Mouse (Mus musculus): ENCODE measurements around the gene Pdgfra. TPM values are rescaled to one million over a fixed set of nuclear protein-coding genes. Genes with fewer than 3 reads are reported as not detected.

Pdgfra gene
- polyA plus RNA-seq, 1 experiment from 2014 or later = 7.6 TPM

DNA sequence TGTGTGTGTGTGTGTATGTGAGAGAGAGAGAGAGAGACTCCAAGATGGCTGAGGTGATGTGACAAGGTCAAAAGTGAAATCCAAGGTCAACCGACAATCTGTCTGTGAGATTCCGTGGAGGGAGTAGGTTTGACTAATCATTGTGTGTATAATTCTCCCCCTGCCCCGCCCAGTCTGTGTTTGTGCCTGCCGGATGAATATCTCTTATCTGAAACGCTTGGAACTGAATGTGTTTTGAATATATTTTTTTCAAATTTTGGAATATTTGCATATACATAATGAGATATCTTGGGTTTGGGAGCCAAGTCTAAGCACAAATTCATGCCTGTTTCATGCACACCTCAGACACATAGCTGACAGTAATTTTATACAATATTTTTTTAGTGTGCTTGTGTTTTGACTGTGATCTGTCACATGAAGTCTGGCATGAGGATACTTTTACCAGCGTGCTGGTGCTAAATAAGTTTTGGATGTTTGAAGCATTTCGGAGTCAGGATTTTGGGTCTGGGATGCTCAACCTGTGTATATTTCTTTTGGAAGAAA is 32.7 kb downstream of the Pdgfra start:
- Histone ChIP-seq H3K36me3 (no peaks in the 10 kb centered on the region), H3K4me2 (replicated peaks) (no peak overlapping the region), H3K27me3 (peaks cover 3% of the 10 kb centered on the region), H3K4me3 (no peak overlapping the region), H3K9ac (replicated peaks) (no peak overlapping the region), H3K9me3 (no peaks in the 10 kb centered on the region), H3K27ac (replicated peaks) (no peak overlapping the region), H3K4me1 (no peaks in the 10 kb centered on the region; the same call in 1 of the 2 replicates)
- WGBS = 71% methylated on average over 7 of the region's 7 CpGs
- ATAC-seq (replicated peaks) = peak; percentile 53; the same call in 1 of the 2 replicates

DNA sequence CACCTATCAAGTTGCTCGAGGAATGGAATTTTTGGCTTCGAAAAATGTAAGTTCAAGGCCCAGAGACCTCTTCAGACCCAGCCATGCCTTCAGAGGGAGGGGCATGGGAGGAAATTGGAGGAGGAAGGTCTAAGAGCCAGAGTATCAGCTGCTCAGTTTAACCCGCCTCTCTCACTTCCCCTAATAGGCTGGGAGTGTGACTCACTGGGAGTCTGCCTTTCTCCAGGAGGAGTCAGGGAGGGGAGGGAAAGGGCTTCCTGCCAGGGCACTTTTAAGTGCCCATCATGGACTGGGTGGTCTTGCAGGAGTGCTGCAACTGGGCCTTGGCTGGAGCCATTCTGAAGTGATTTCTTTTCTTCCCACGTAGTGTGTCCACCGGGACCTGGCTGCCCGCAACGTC is 33.5 kb downstream of the Pdgfra start:
- no peak for ATAC-seq (replicated peaks)
- no peak overlapping the region for H3K27ac ChIP-seq (replicated peaks)
- H3K36me3 ChIP-seq = no peaks in the 10 kb centered on the region
- no peak overlapping the region for H3K9ac ChIP-seq (replicated peaks)
- WGBS = 82% methylated on average over 7 of the region's 7 CpGs
- no peak overlapping the region for H3K4me3 ChIP-seq
- peaks cover 3% of the 10 kb centered on the region for H3K27me3 ChIP-seq
- H3K4me1 ChIP-seq = no peaks in the 10 kb centered on the region; the same call in 1 of the 2 replicates
- H3K4me2 ChIP-seq (replicated peaks) = no peak overlapping the region
- no peaks in the 10 kb centered on the region for H3K9me3 ChIP-seq

DNA sequence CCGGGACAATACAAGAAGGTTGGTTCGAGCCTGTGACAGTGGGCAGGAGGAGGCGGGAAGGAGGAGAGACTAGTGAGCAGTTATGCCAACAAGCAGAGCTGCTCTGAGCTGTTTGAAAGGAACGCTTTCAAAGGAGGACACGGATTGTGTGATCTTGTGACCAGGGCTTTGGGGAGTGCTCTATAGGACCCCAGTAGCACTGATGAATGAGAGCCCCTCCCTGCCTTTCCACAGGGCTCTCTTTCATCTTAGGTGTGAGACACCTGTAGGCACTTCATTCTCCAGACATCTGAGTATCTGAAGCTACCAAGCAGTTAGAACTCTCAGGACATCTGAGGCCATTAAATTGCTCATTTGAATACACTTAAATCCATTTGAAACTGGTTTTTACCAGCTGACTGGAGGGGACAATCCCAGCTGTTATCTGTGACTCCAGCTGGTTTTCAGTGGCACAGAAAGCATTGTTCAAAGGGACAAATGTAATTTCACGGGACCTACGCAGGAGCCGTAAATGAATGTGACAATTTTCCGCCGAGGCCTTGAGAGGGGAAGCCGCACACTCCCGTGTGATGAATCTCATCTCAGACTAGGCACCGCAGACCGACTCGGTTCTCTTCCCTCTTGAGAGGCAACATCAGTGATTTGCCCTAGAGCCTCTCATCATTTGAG is 37.4 kb downstream of the Pdgfra start:
- Histone ChIP-seq H3K27ac (replicated peaks) (no peak overlapping the region), H3K9me3 (no peaks in the 10 kb centered on the region), H3K36me3 (no peaks in the 10 kb centered on the region), H3K4me2 (replicated peaks) (no peak overlapping the region), H3K9ac (replicated peaks) (no peak overlapping the region), H3K4me1 (no peaks in the 10 kb centered on the region), H3K4me3 (no peak overlapping the region), H3K27me3 (no peaks in the 10 kb centered on the region; the same call in 1 of the 2 replicates)
- ATAC-seq (replicated peaks) = no peak
- 79% methylated on average over 15 of the region's 15 CpGs for WGBS

DNA sequence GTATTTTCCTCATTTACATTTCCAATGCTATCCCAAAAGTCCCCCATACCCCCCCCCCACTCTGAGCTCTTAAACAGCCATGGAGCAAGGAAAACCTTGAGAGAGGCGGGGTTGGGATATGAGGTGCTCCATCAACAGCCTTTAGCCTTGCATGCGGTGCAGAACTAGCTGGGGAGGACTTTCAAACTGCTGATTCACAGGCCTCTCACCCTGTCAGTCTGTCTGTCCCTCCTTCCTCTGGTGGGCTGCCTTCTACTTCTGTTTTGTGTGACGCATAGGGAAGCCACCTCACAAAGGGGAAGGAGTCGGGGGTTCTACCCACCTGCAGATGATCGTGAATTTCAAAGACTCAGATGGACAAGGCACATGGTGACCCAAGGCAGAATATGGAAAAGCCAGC is 41.0 kb downstream of the Pdgfra start:
- no peak overlapping the region for H3K9ac ChIP-seq (replicated peaks)
- H3K4me1 ChIP-seq = no peaks in the 10 kb centered on the region
- no peak overlapping the region for H3K4me3 ChIP-seq
- no peaks in the 10 kb centered on the region; the same call in 1 of the 2 replicates for H3K27me3 ChIP-seq
- no peak overlapping the region for H3K27ac ChIP-seq (replicated peaks)
- no peak overlapping the region for H3K4me2 ChIP-seq (replicated peaks)
- no peaks in the 10 kb centered on the region for H3K9me3 ChIP-seq
- 92% methylated on average over 5 of the region's 5 CpGs for WGBS
- H3K36me3 ChIP-seq = no peaks in the 10 kb centered on the region
- no peak for ATAC-seq (replicated peaks)

DNA sequence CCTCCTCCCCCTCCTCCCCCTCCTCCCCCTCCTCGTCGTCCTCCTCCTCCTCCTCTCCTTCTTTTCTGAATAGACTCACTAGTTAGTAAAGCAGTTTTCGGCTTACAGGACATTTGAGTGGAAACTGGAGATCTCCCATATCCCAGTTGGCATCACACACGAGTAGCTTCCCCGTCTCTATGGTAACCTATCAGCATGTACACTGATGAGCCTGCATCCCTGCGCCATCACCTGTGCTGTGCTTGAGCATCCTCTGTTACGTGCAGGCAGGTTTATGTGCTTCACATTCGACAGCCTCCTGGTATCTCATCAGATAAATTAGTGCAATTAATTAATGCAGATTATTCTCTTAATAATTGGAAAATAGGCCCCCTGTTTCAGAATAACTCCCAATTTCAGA is 46.3 kb downstream of the Pdgfra start:
- Histone ChIP-seq H3K4me3 (no peak overlapping the region), H3K4me2 (replicated peaks) (no peak overlapping the region), H3K36me3 (no peaks in the 10 kb centered on the region), H3K27me3 (no peaks in the 10 kb centered on the region; the same call in 1 of the 2 replicates), H3K4me1 (peaks cover 7% of the 10 kb centered on the region), H3K27ac (replicated peaks) (no peak overlapping the region), H3K9me3 (no peaks in the 10 kb centered on the region), H3K9ac (replicated peaks) (no peak overlapping the region)
- WGBS = 58% methylated on average over 8 of the region's 8 CpGs
- no peak for ATAC-seq (replicated peaks)

DNA sequence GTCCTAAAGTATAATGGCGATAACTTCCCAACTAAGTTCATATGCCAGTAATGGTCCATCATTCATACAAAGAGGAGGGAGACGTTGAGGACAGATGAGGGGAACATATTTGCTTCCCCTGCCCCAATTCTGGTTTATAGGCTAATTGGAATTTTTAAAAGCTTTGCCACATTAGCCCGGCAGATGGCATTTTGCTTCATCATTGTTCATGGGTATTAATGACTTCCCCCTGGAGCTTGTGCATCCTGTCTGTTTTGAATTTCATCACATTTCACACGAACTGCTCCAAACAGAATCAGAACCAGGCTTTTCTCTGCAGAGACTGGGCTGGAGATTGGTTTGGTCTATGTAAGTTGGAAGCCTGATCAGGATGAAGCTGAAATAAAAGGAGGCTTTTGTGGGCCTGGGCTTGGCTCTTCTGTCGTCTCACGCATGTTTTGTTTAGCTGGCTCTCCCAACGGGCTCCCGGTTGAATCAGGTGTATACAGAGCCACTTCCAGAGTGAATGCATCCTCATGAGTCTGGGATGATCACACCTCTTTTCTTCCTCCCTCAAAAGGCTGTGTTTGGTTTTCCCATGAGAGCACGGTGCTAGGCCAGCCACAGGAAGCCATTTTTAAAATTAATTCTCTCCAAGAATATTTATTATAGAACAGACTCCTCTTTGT is 47.7 kb downstream of the Pdgfra start:
- ATAC-seq (replicated peaks) = peak; percentile 42; the same call in 1 of the 2 replicates
- Histone ChIP-seq H3K36me3 (no peaks in the 10 kb centered on the region), H3K9ac (replicated peaks) (no peak overlapping the region), H3K4me2 (replicated peaks) (no peak overlapping the region), H3K27me3 (no peaks in the 10 kb centered on the region), H3K9me3 (no peaks in the 10 kb centered on the region), H3K27ac (replicated peaks) (peak overlapping the region; percentile 45; the same call in 1 of the 2 replicates), H3K4me3 (no peak overlapping the region), H3K4me1 (peaks cover 7% of the 10 kb centered on the region)
- 41% methylated on average over 9 of the region's 9 CpGs for WGBS

DNA sequence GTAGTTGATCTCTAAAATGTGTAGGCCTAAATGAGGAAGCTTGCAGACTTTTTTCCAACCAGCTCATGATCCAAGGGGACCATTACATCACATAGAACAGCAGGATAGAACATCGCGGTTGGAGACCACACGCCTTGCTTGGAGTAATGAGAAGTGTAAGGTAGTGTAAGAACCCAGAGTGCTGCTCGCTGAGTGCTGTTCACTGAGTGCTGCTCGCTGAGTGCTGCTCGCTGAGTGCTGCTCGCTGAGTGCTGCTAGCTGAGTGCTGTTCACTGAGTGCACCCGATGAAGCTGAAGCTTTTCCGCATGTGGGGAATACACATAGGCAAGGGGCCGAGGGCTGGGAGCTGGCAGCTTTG is 48.3 kb downstream of the Pdgfra start:
- ATAC-seq (replicated peaks) = 0 out of 2 replicates have a peak, but pooled peaks have one; percentile 37
- Histone ChIP-seq H3K27ac (replicated peaks) (no peak overlapping the region), H3K4me3 (no peak overlapping the region), H3K9ac (replicated peaks) (no peak overlapping the region), H3K9me3 (no peaks in the 10 kb centered on the region), H3K4me2 (replicated peaks) (no peak overlapping the region), H3K27me3 (no peaks in the 10 kb centered on the region), H3K4me1 (peaks cover 7% of the 10 kb centered on the region), H3K36me3 (no peaks in the 10 kb centered on the region)
- WGBS = 93% methylated on average over 10 of the region's 10 CpGs

DNA sequence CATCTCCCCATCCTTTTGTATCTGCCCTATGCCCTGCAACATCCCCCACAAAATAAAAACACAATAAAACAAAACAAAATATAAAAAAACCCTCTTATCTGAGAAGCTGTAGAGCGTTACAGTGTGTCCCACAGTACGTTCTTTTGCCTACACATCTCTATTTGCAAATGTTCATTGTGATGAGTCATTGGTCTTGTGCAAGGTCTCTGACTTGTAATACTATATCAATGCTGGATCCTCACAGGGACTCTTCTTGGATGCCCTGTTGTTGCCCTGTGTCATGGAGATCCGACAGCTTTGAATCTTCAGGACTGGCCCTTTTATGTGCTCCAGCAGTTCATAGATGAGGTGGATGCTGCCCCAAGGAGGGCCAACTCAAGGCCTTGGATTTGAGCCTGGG is 55.8 kb downstream of the Pdgfra start:
- Histone ChIP-seq H3K9me3 (no peaks in the 10 kb centered on the region), H3K27ac (replicated peaks) (no peak overlapping the region), H3K36me3 (no peaks in the 10 kb centered on the region), H3K27me3 (no peaks in the 10 kb centered on the region), H3K4me1 (0 out of 2 replicates have a peak, but pooled peaks cover 2% of the 10 kb centered on the region), H3K4me3 (no peak overlapping the region), H3K9ac (replicated peaks) (no peak overlapping the region), H3K4me2 (replicated peaks) (no peak overlapping the region)
- 91% methylated on average over 3 of the region's 3 CpGs for WGBS
- ATAC-seq (replicated peaks) = no peak

DNA sequence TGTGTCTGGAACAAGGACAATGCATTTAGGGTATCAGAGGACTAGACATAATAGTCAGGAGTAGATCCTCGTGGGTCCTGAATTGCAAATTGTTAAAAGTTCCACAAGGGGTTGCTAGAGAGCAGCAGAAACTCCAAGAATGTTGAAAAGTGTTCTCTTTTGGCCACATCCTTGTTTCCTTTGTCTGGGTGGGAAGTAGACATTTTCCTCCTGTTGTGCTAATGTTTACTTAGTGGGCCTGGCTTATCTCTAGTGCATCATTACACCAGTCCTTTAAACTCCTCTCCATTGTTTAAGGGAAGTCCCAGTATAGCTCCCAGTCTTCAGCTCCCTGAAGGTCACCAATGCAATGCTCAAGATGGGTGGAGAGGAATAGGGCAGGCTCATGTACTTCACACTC is 57.9 kb downstream of the Pdgfra start:
- ATAC-seq (replicated peaks) = no peak
- Histone ChIP-seq H3K4me1 (0 out of 2 replicates have a peak, but pooled peaks cover 2% of the 10 kb centered on the region), H3K9ac (replicated peaks) (no peak overlapping the region), H3K9me3 (no peaks in the 10 kb centered on the region), H3K27me3 (no peaks in the 10 kb centered on the region), H3K36me3 (no peaks in the 10 kb centered on the region), H3K27ac (replicated peaks) (no peak overlapping the region), H3K4me2 (replicated peaks) (no peak overlapping the region), H3K4me3 (no peak overlapping the region)
- 14% methylated on average over 1 of the region's 1 CpGs for WGBS

DNA sequence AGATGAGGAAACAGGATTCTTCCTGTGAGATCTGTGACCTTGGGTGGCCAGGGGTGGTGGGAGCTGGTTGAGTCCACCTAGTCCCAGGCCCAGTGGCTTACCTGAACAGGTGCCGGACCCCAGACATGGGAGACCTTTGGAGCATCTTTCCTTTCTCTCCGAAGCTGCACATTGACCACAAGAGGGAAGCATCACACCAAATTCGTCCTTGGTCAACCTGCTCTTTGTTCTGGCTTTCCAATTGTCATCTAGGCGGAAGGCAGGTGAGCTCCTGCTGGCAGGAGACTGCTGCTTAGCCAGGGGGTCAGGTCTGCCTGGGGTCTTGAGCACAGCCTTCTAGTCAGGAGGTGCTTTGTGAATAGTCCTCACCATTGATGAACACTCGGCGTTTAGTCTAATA is 62.4 kb downstream of the Pdgfra start:
- WGBS = 49% methylated on average over 6 of the region's 6 CpGs
- no peak overlapping the region for H3K9ac ChIP-seq (replicated peaks)
- 0 out of 2 replicates have a peak, but pooled peaks cover 2% of the 10 kb centered on the region for H3K4me1 ChIP-seq

DNA sequence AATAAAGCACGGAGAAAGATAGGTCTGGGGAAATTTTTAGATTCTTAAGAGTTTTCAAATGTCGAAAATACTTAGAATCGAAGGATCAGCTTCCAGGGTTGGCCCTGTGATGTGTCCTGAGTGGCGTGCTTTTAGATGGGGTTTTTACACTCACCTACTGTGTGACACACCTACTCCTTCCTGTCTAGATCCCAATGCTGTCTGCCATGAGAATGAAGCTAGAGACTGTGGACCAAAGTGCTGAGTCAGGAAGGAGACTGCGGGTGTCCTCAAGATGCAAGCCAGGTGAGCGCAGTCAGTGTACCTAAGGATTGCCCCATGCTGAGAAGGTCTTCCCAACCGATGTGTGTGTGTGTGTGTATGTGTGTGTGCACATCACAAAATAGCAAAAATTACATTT is 62.8 kb downstream of the Pdgfra start:
- WGBS = 81% methylated on average over 7 of the region's 7 CpGs
- no peak for ATAC-seq (replicated peaks)
- Histone ChIP-seq H3K9ac (replicated peaks) (no peak overlapping the region), H3K4me1 (0 out of 2 replicates have a peak, but pooled peaks cover 2% of the 10 kb centered on the region), H3K27me3 (no peaks in the 10 kb centered on the region), H3K4me3 (no peak overlapping the region), H3K9me3 (no peaks in the 10 kb centered on the region), H3K4me2 (replicated peaks) (no peak overlapping the region), H3K36me3 (no peaks in the 10 kb centered on the region), H3K27ac (replicated peaks) (no peak overlapping the region)

More for the DNA sequence above, 62.4 kb downstream of the Pdgfra start:
- H3K27me3 ChIP-seq = no peaks in the 10 kb centered on the region
- ATAC-seq (replicated peaks) = no peak
- H3K36me3 ChIP-seq = no peaks in the 10 kb centered on the region
- no peak overlapping the region for H3K27ac ChIP-seq (replicated peaks)
- no peaks in the 10 kb centered on the region for H3K9me3 ChIP-seq
- H3K4me2 ChIP-seq (replicated peaks) = no peak overlapping the region
- H3K4me3 ChIP-seq = no peak overlapping the region

DNA sequence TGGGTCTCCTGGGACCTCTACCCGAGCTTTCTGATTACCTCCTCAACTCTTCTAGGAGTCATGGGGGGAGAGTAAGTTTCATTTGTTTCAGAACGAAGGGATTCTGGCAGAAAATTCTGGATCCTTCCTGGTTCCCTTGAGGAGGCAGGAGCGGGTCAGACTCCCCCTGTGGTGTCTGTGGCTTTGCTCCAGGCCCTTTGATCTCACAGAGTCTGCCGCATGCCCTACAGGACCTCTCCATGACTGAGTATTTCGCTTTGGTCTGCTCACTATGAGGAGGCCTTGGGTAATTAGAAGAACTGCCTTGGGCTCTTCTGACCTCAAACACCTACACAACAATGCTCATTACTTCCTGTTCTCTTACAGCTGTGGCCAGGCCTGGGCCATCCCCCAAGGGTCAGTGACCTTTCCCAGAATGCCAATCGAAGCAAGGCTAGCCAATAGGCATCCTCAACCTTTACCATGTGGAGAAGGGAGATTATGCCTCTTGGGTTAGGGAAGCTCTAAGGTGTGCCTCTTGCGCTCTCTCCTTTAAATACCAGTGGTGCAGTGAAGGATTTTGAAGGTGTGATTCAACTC is 63.7 kb downstream of the Pdgfra start:
- H3K4me2 ChIP-seq (replicated peaks) = no peak overlapping the region
- no peak overlapping the region for H3K27ac ChIP-seq (replicated peaks)
- no peaks in the 10 kb centered on the region for H3K4me1 ChIP-seq
- H3K4me3 ChIP-seq = no peak overlapping the region
- WGBS = 73% methylated on average over 7 of the region's 7 CpGs
- H3K9me3 ChIP-seq = no peaks in the 10 kb centered on the region
- H3K36me3 ChIP-seq = no peaks in the 10 kb centered on the region
- H3K27me3 ChIP-seq = no peaks in the 10 kb centered on the region
- ATAC-seq (replicated peaks) = no peak
- H3K9ac ChIP-seq (replicated peaks) = no peak overlapping the region
